Mouse (Mus musculus) bone marrow, adult 2 months (tissue): ENCODE measurements at regions not wholly inside any gene's neighbourhood (a gene's known extent, or its start where the extent isn't known, plus 50 kb on each side); places are given as distances from the start of the nearest gene placed in this dataset.

Source experiments
- CTCF ChIP-seq: fragments of 200-500 bp; IDR thresholded peaks from 2 replicates; pipeline ENCODE4 v1.5.1; 2011; ENCODE audit warnings: low read length, control low read depth; ENCODE audit not compliant: control insufficient read depth, insufficient read depth
- POLR2A ChIP-seq: fragments of 200-500 bp; IDR thresholded peaks from 2 replicates; pipeline ENCODE4 v1.6.1; 2011; ENCODE audit warnings: low read depth, mild to moderate bottlenecking, control low read depth, low read length, borderline replicate concordance; ENCODE audit not compliant: control insufficient read depth

DNA sequence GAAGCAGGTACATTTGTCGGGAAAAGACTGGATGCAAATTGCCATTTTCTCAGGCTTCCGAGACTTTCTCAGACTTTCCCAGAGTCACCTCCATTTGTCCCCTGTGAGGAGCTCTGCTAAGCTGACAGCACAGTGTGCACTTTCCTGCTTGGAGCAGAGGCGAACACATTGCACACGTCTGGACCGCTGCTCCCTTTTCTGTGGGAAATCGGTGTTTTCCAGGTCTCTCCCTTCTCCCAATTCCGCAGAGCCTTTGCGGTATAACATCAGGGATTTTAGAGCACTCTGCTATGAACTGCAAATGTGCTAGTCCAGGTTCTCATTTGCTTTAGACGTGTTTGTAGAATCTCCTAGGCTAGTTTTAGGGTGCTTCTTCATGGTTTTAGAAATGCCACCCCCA, 67.0 kb upstream of the Myb start:
- no peak for TF ChIP-seq POLR2A
- no peak for TF ChIP-seq CTCF
